Mouse (Mus musculus): ENCODE results near the gene Plppr5.
A peak's percentile ranks its signal among the peaks of the same experiment; 100 is the strongest.

Gene Plppr5

DNA sequence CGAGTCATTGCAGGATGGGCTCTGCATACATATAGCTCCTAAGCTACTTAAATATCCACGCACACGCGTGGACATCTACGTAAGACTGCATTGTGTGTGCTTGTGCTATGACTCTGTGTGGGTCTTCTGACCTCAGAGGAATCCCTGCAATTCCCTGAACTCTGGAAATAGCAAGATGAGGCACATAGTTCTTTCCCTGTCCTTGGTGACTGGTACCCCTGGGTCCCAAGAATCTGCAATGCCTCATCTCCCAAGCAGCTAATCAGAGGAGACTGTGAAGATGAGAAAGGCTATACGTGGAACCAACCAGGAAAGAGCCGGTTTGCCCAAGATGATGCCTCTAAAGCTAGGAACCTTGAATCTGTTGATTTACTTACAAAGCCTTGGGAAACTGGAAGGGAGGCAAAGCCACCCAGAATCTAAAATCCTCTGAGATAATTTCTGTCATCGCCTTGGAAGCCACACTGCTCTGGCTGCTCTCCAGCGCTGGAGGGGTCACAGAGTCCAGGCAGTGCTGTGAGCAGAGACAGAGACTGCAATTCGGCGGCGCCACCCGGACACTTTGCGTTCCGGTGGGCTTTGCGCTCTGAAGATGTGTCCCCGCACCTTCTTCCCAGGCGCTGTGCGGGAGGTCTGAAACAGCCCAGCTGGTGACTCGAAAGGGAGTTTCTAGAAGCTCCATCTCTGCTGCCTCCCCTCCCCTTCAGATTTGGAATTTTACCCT is at the start of gene Plppr5:
Plppr5 (plus strand) TSS at position 308 of the 724 bp plus-strand sequence.
- DNase-seq (ENCODE audit: low spot score) = peak; percentile 60

DNA sequence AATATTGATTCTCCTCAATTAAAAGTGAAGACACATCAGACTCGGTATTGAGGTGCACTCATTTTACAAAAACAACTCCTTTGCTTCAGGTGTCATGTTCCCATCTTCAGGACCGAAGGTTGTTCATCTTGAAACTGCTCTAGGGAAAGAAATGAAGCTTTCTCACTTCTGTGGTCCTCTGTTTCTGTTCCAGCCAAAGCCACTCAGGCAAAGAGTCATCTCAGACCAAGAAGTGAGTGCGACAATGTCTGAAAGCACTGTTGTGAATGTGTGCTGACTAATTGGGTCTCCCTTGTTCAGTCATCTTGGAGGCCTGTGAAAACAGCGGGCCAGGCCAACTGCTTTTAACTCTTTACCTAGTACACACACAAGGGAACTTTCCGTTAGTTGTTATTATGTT is 24.7 kb upstream of the Plppr5 start:
- no peak for DNase-seq (ENCODE audit: low spot score)

DNA sequence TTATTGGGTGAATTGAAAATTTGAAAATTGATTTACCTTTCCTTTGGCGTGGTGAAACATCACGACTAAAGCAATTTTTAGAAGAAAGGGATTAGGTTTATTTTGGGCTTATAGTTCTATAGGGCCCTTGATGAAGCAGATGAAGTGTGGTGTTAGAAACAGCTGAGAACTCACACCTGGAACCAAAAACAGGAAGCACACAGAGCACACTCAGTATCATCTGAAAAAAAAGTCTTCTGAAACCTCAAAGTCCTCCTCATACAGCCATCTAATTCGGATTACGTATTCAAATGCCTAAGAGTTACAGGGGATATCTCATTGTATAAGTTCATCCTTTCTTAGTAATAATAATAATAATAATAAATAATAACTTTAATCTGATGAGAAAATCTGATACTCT is 24.1 kb upstream of the Plppr5 start:
- DNase-seq (ENCODE audit: low spot score) = no peak

DNA sequence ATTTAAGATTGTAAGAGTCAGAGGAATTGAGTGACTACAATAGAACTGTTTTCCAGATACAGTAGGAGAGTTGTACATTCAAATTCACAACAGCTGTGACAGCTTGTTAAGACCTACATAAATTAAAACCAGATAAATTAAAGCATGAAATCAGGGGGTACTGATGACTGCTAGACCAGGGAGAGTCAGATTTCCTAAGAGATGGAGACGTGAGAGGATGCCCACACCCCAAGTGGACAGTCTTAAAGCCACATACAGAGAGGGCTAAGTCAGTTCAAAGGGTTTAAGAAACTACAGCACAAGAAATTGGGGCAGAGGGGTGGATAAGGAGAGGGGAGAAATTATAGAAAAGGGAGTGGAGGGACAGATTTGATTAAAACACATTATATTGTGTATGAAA is 17.7 kb upstream of the Plppr5 start:
- DNase-seq (ENCODE audit: low spot score) = no peak

DNA sequence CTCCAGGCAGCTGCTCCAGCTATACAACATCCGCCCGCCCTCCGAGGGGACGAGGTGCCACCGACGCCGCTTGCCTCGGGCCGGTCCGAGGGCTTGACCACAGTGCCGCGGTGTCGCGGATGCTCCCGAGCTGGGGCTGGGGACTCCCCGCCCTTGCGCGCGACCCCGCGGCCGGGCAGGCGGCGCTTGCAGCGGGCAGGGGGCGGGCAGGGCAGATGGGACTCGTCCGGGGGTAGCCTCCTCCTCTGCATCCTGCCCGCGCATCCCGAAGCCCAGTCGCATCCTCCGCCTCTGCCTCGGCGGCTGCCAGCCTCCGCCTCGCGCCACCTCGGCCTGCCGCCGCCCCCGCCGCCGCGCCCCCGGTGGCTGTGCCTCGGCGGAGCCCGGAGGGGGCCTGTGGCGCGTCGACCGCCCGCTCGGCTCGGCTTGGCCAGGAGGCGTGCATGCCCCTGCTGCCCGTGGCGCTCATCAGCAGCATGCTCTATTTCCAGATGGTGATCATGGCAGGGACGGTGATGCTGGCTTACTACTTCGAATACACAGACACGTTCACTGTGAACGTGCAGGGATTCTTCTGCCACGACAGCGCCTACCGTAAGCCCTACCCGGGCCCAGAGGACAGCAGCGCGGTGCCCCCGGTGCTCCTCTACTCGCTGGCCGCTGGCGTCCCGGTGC is 754 bp downstream of the Plppr5 start:
- DNase-seq (ENCODE audit: low spot score) = peak; percentile 70

DNA sequence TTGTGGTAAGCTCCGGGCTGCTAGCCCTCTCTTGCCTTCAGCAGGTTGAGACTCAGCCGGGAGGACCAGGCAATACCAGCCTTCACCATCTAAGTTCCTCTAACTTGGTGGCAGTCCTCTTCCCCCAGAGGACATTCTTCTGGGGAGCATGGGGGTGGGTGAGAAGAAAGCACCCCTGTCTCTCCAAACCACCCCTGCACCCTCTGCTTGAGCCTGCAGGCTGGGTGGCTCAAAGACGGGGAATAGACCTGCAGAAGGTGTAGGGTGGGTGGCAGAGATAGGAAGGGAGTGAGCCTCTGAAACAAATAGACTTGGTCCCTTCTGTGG is 1.3 kb downstream of the Plppr5 start:
- no peak for DNase-seq (ENCODE audit: low spot score)

DNA sequence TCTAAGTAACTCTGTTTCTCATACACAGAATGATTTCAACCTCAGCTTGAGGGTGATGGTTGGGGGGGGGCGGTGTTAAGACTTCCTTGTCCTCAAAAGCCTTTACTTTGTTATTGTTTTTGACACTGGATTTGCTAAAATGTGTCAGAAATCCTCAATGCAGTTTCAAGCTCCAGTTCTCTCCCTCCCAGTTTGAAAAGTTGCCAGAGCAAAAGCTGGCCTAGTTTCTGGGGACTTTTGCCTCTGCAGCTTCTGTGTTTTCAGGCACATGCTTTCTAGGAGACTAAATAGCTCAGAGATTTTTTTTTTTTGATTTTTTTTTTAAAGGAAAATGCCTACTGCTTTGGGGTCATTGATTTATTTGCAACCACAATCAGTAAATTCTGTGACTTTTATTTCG is 2.7 kb downstream of the Plppr5 start:
- no peak for DNase-seq (ENCODE audit: low spot score)

DNA sequence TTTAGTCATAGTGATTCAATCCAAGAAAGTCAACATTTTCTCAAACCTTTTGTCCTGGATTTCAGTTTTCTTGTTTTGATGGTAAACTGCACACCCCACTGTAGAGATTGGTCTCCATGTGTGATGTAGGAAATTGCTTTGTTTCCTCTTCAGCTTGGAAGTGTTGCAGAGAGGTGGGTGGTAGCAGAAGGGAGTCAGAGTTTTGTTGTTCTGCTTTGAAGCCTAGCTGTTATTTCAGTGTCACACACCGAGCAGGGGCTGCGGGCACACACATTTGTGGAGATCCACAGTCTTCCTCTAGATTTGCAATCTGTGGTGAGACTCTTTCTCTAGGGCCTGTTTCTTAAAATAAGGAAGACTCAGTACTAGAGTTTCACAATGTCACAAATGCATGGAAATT is 8.0 kb downstream of the Plppr5 start:
- DNase-seq (ENCODE audit: low spot score) = no peak

DNA sequence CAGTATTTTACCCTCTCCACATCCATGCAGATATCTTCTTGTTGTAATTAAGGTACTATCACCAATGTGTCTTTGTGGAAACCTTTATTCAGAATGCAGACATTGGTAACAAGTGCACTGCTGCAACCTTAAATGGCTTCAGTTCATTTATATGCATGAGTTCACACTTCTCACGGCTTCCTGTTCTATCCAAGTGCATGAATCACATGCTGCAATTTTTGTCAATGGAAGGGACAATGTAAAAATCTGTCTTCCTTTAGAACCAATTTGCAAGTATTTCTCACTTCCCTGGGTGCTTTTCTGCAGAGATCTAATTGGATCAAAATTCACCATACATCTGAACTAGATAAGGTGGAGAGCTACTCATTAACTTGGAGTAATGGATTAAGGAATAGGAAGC is 27.8 kb downstream of the Plppr5 start:
- no peak for DNase-seq (ENCODE audit: low spot score)

DNA sequence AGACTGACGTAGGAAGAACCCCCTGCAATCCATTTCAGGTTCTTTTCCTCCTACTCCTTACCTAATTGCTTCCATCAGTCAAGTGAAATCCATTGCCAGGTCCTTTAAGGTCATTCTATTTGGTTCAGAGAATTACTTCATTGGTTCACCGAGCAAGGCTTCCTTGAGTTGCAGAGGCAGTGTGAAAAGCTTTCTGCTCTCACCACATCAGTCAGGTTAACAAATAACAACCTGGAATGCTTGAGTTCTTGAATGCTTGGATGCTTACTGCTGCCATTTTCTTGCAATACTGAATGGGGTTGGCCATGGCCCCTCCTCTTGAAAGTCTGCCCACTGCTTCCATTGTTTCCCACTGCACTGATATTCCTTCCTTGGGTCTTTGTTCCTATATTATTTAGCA is 28.8 kb downstream of the Plppr5 start:
- no peak for DNase-seq (ENCODE audit: low spot score)

DNA sequence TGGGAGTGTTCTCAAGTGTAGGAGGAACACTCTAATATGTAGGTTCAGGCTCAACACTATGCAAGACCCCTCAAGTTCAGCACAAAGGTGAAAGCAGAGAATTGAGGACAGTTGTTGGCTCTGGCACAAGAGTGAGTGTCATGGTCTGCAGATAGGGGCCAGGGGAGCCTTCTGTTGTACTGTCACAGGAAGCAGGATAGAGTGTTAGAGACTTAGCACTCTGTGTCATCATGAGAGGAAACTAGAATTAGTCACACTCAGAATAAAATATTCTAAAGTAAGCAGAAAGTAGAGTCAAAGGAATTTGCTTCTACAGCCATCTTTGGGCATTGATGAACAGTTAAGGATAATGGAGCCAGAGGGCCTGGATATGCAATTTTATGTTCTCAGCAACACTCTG is 31.7 kb downstream of the Plppr5 start:
- DNase-seq (ENCODE audit: low spot score) = no peak

DNA sequence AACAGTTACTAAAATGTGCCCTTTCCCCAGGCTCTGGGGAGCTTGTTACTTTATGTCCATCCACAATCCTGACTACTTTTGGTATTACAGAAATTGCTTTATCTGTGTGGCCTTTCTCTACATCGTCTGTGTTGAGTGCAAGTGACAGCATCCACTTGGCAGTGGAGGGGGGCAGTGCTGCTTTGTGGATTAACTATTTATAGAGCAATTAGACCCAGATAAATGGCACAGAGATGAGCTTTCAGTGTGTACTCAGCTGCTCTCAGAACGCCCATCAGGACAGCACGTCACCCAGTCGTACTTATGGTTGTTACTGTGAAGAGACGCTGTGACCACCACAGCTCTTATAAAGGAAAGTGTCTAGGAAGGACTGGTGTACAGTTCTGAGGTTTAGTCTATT is 36.8 kb downstream of the Plppr5 start:
- DNase-seq (ENCODE audit: low spot score) = no peak

DNA sequence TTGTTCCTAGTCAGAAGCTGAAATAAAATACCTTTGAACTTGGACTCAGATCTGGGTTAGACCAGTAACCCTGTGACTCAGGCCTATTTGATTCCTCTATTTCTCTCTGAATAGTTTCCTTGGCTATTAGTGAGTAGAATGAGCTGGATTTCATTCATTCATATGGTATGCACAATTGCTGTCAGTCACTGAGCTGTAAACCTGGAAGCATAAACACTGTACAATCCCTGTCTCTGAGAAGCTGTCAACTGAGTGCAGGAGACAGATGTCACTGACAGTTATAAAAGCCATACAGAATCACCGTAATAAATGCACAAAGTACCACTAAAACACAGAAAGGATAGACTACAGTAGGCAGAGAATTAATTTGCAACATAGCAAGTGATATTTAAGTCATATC is 40.2 kb downstream of the Plppr5 start:
- DNase-seq (ENCODE audit: low spot score) = no peak

DNA sequence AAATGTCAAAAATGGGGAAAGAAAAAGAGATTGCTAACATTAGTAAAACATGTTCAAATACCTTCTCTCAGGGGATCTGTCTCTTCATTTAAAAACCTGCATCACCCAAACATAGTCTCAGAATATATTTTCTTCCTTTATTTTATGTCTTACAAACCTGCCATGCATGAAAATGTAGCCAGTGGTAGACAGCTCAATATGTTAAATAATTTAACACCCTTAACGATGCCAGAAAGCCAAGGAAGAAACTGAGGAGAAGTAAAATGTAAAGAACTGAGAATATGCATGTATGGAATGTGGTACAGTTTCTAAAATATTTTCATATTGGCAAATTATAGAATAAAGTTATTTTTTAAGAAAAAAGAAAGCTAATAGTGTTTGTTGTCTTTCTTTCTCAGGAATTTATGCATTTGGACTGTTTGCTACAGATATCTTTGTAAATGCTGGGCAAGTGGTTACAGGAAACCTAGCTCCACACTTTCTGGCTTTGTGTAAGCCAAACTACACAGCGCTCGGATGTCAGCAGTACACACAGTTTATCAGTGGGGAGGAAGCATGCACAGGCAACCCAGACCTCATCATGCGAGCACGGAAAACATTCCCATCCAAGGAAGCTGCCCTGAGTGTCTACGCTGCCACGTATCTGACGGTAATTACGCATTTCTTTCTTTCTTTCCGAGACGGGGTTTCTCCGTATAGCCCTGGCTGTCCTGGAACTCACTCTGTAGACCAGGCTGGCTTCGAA is 50.8 kb downstream of the Plppr5 start:
- no peak for DNase-seq (ENCODE audit: low spot score)

DNA sequence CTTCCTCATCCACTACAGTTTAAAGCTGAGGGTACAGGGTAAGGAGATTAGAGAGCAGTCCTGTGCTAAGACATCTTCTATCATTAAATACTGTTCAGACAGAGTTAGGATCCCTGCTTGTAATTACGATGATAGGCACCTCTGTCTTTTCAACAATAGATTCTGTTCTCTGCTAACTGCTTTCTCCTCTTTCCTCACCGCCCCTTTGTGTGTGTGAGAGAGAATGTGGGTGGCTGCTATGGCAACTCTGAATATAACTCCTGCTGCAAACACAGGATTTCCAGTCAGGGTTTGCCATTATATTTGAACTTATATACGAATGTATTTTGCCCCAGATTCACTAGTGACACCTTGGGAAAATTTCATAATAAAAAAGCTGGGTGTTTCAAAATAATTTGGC is 54.2 kb downstream of the Plppr5 start:
- peak; percentile 60 for DNase-seq (ENCODE audit: low spot score)

DNA sequence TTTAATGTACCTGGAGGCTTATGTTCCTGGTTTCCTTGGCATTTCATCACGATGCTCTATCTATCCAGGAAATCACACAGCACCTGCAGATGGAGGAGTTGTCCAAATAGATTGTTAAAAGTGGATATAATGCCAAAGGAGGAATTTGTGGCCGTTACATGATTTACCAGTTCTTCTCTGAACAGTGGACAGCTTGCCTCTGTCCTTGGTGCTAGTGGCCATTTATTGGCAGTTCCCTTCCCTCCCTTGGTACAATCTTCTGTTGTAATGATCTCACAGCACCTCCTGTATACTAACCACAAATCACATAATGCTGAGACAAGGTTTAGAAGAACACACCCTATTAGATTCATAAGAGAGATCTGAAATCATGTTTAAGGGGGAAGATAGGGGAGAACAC is 55.7 kb downstream of the Plppr5 start:
- no peak for DNase-seq (ENCODE audit: low spot score)

DNA sequence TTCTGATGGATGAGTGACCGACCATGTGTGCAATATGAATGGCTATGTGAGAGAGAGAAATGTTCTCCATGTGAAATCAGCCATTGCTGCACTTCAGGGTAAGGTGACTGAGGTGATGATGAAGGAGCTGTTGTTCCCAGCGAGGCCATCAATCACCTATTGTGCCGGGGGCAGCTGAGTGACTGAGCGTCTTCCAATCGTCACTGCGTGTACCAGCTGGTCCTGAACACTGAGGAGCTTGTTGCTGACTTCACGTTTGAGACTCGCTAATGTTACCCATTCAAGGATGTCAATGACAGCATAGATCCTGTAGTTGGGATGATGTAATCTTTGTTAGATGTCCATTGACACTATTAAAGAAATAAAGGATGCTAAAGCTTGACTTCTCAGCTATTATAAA is 74.0 kb downstream of the Plppr5 start:
- DNase-seq (ENCODE audit: low spot score) = no peak

DNA sequence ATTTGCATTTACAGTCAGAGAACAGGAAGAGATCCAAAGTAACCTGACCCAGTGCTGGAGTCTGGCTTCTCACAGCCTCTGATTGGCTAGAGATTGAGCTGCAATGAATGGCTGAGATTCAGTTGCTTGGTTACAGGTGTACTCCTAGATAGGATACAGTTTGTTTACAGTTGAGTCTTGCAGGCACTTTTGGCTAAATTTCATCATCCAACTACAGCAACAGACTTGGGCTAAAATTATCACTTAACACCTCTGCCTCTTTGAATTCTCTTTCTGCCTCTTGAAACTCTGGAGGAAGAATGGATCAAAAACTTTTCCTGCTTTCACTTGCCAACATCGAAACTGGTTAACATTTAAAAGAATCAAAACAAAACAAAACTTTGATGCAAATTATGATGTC is 89.7 kb downstream of the Plppr5 start:
- DNase-seq (ENCODE audit: low spot score) = no peak

DNA sequence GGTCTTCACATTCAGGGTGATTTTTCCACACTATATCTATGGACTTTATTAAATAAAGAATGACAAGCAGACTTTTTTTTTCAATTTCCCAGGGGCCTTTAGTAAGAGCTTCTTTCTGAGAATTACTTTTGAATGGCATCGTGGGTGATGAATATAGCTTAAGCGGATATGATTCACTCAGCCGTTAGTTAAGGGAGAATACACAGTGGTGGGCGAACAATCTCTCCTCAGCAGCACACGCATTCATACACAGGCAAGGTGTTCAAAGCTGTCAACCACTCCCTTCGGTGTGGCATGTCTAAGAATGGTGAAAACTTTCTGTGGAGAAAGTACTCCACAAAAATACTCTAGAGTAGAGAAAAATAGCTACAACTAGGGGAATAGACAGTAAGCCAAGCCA is 104.6 kb downstream of the Plppr5 start:
- DNase-seq (ENCODE audit: low spot score) = no peak

DNA sequence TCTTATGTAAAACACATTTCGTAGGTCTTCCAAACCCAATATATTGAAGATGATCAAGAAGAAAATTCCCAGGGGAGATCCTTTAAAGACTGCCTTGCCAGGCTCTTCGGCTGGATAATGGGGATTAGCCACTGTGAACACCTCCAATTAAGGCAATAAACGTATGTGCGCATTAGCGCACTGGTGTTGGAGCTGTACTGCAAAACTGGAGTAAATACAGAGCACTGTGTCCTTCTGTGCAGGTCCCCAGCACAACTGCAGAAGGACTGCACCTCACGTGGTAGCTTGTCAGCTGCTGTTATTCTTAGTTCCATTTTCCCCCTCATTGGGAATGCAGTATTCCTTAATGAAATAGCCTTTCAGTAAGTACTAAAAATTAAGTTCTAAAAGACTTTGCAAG is 110.0 kb downstream of the Plppr5 start:
- no peak for DNase-seq (ENCODE audit: low spot score)

DNA sequence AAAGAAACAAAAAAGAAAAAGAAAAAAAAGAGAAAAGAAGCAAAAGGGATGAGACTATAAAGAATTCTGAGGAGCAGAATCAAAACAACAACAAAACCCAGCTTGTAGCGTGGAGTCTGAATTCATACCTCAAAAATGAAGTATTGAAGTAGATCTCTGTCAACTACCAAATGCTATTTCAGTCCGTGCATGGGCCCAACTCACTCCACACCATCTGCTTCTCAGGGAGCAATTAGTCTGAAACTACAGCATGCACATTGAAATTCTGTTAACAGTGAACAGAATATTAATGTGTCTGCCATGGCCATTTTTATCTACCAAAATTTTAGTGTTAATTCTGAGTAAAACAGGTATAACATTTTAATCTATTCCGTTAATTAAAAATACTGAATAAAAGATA is 111.4 kb downstream of the Plppr5 start:
- no peak for DNase-seq (ENCODE audit: low spot score)

DNA sequence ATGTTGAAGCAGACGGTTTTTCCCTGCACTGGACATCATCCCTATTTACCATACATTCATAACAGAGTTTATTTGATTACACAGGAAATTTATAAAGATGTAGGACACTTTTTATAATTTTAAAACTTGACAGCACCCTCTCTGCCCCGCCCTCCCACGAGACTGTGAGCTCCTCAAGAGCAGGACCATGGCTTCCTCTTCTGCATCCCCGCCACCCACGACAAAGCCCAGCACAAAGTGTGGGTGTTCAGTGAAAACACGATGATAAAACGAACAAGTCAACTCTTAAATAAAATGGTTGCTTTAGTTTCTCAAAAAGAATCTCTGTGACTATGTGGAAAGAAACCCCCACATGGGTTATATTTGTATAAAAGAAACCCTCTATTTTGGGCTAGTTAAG is 112.0 kb downstream of the Plppr5 start:
- no peak for DNase-seq (ENCODE audit: low spot score)

DNA sequence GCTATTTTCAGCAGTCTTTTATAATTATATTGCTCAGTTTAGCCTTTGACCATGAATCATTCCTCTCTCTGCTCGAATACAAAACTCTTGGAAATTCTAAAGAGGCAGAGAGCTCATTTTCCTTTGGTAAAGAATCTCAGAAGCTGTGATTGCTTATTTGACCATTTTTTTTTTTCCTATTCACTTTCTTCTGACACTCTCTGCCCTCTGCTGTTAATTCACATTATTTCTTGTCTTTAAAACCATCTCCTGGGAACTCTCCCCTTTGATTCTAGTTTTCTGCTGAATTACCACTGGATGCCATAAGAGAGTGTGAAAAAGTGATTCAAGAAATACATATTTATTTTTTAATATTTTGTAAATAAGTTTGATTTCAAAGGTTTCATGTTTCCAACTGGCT is 120.1 kb downstream of the Plppr5 start:
- no peak for DNase-seq (ENCODE audit: low spot score)

DNA sequence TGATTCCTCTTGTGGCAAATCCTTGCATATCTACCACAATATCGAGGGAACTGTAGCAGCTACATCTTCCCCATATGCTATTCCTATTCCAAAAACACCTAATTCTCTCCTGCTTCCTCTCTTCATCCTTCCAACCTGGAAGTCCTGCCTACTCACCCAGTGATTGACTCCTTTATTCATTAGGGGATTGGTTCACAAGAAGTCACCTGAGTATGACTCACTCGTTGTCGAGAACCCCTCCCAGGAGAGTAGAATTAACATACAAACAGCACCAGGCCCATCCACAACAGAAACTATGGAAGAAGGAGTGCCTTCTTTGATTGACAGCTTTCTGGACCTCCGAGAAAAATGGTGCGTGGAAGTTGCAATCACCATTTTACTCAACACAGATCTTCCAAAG is 121.7 kb downstream of the Plppr5 start:
- DNase-seq (ENCODE audit: low spot score) = no peak
